Mouse (Mus musculus): ENCODE data around the gene Hist1h3f. TPM values are rescaled to one million over a fixed set of nuclear protein-coding genes. Genes with fewer than 3 reads are reported as not detected.
"Not testable (repeated sequence)": the region's sequence is repeated elsewhere in the genome, so short reads cannot be mapped to it uniquely, and the experiment has no call there.

Gene Hist1h3f
- polyA plus RNA-seq, 1 experiment from 2014 or later = 1.5 TPM

- Histone ChIP-seq H3K27me3 (ENCODE audit: low read depth, poor library complexity, severe bottlenecking) (no peaks in the 10 kb centered on the region), H3K36me3 (no peaks in the 10 kb centered on the region), H3K27ac (replicated peaks) (peak overlapping the region; percentile 94), H3K4me3 (peak overlapping the region; percentile 49), H3K9me3 (replicated peaks) (no peaks in the 10 kb centered on the region; the same call in 1 of the 2 replicates), H3K4me1 (peaks cover 42% of the 10 kb centered on the region)
- DNase-seq (ENCODE audit: low spot score) = no peak
- WGBS = 5% methylated on average over 1 of the region's 1 CpGs
Observed at GRCm38 (mm10) chr13:23586940-23587225, 43.0 kb downstream of the Hist1h3f start.

GRCm38 (mm10) chr13:23591206-23591605 is 47.4 kb downstream of the Hist1h3f start:
- Histone ChIP-seq H3K4me1 (peaks cover 9% of the 10 kb centered on the region), H3K27ac (replicated peaks) (no peak overlapping the region), H3K27me3 (ENCODE audit: low read depth, poor library complexity, severe bottlenecking) (no peaks in the 10 kb centered on the region), H3K9me3 (replicated peaks) (no peaks in the 10 kb centered on the region; the same call in 1 of the 2 replicates), H3K36me3 (no peaks in the 10 kb centered on the region), H3K4me3 (no peak overlapping the region)
- 97% methylated on average over 7 of the region's 7 CpGs for WGBS
- no peak for DNase-seq (ENCODE audit: low spot score)

- H3K4me3 ChIP-seq; DNase-seq (ENCODE audit: low spot score); H3K9me3 ChIP-seq (replicated peaks); H3K27me3 ChIP-seq (ENCODE audit: low read depth, poor library complexity, severe bottlenecking); H3K27ac ChIP-seq (replicated peaks); H3K36me3 ChIP-seq; H3K4me1 ChIP-seq: not testable (repeated sequence)
- WGBS = 92% methylated on average over 7 of the region's 7 CpGs
Observed at GRCm38 (mm10) chr13:23591886-23592285, 48.0 kb downstream of the Hist1h3f start.

GRCm38 (mm10) chr13:23592614-23593013 is 48.8 kb downstream of the Hist1h3f start:
- Histone ChIP-seq H3K9me3 (replicated peaks) (no peaks in the 10 kb centered on the region; the same call in 1 of the 2 replicates), H3K27ac (replicated peaks) (no peak overlapping the region), H3K27me3 (ENCODE audit: low read depth, poor library complexity, severe bottlenecking) (no peaks in the 10 kb centered on the region), H3K4me3 (no peak overlapping the region), H3K36me3 (no peaks in the 10 kb centered on the region), H3K4me1 (no peaks in the 10 kb centered on the region)
- 90% methylated on average over 7 of the region's 7 CpGs for WGBS
- no peak for DNase-seq (ENCODE audit: low spot score)

GRCm38 (mm10) chr13:23593051-23593770 is 49.4 kb downstream of the Hist1h3f start:
- WGBS = 84% methylated on average over 5 of the region's 5 CpGs
- DNase-seq (ENCODE audit: low spot score) = no peak
- Histone ChIP-seq H3K27ac (replicated peaks) (no peak overlapping the region), H3K27me3 (ENCODE audit: low read depth, poor library complexity, severe bottlenecking) (no peaks in the 10 kb centered on the region), H3K36me3 (no peaks in the 10 kb centered on the region), H3K9me3 (replicated peaks) (no peaks in the 10 kb centered on the region; the same call in 1 of the 2 replicates), H3K4me1 (no peaks in the 10 kb centered on the region), H3K4me3 (no peak overlapping the region)

Small RNA genes lying within 50 kb of the gene (microRNA-seq; reads per million reads assigned to microRNA genes)
- gene Gm44297 (0.90 reads per million), gene Gm44359 (not detected), gene Gm44394 (not detected), gene n-TStga1 (3.6 reads per million, percentile 6 among the genes with 10 or more reads in this experiment)

Other genes with a start within 250 kb of the Hist1h3f start
- 55.6 and 58.6 TPM in 2 replicates for gene Zfp322a, start 174.8 kb upstream of the Hist1h3f start, polyA plus RNA-seq (2016; fragmentation: Nextera tagmentation; extraction: Ambion mirVana)
- 14.3 and 14.7 TPM in 2 replicates for gene Abt1, start 120.2 kb upstream of the Hist1h3f start, polyA plus RNA-seq (2016; fragmentation: Nextera tagmentation; extraction: Ambion mirVana)
- gene Btn1a1, start 78.2 kb upstream of the Hist1h3f start, polyA plus RNA-seq (2016; fragmentation: Nextera tagmentation; extraction: Ambion mirVana) = 0.04 and 0.06 TPM in 2 replicates
- 0.26 and 0.38 TPM in 2 replicates for gene Btn2a2, start 55.2 kb upstream of the Hist1h3f start, polyA plus RNA-seq (2016; fragmentation: Nextera tagmentation; extraction: Ambion mirVana)
- gene Hist1h4h, start 13.0 kb upstream of the Hist1h3f start, polyA plus RNA-seq (2016; fragmentation: Nextera tagmentation; extraction: Ambion mirVana) = 2.0 and 4.1 TPM in 2 replicates
- gene Hist1h2af, start 10.1 kb upstream of the Hist1h3f start, polyA plus RNA-seq (2016; fragmentation: Nextera tagmentation; extraction: Ambion mirVana) = 4.7 and 9.5 TPM in 2 replicates
- 5.5 and 5.6 TPM in 2 replicates for gene Hist1h3g, start 8.6 kb upstream of the Hist1h3f start, polyA plus RNA-seq (2016; fragmentation: Nextera tagmentation; extraction: Ambion mirVana)
- gene Hist1h2bh, start 660 bp upstream of the Hist1h3f start, polyA plus RNA-seq (2016; fragmentation: Nextera tagmentation; extraction: Ambion mirVana) = 1.00 and 1.0 TPM in 2 replicates
- gene Hist1h4f, start 7.6 kb downstream of the Hist1h3f start, polyA plus RNA-seq (2016; fragmentation: Nextera tagmentation; extraction: Ambion mirVana) = 1.7 TPM in 1 of 2 replicates, not detected in the other
- gene Hist1h1d, start 9.2 kb downstream of the Hist1h3f start, polyA plus RNA-seq (2016; fragmentation: Nextera tagmentation; extraction: Ambion mirVana) = 0.58 and 0.63 TPM in 2 replicates
- gene Hist1h3e, start 18.3 kb downstream of the Hist1h3f start, polyA plus RNA-seq (2016; fragmentation: Nextera tagmentation; extraction: Ambion mirVana) = 5.1 and 7.2 TPM in 2 replicates
- 85.6 and 104 TPM in 2 replicates for gene Hist1h2ae, start 27.2 kb downstream of the Hist1h3f start, polyA plus RNA-seq (2016; fragmentation: Nextera tagmentation; extraction: Ambion mirVana)
- gene Hist1h2bg, start 27.3 kb downstream of the Hist1h3f start, polyA plus RNA-seq (2016; fragmentation: Nextera tagmentation; extraction: Ambion mirVana) = 4.5 and 6.4 TPM in 2 replicates
- gene Hist1h2bf, start 30.1 kb downstream of the Hist1h3f start, polyA plus RNA-seq (2016; fragmentation: Nextera tagmentation; extraction: Ambion mirVana) = 3.8 TPM in 2 replicates
- gene Hist1h2ad, start 30.3 kb downstream of the Hist1h3f start, polyA plus RNA-seq (2016; fragmentation: Nextera tagmentation; extraction: Ambion mirVana) = 0.67 and 1.3 TPM in 2 replicates
- 6.2 and 10.8 TPM in 2 replicates for gene Hist1h3d, start 31.7 kb downstream of the Hist1h3f start, polyA plus RNA-seq (2016; fragmentation: Nextera tagmentation; extraction: Ambion mirVana)
- 95.1 and 103 TPM in 2 replicates for gene Hist1h4d, start 37.5 kb downstream of the Hist1h3f start, polyA plus RNA-seq (2016; fragmentation: Nextera tagmentation; extraction: Ambion mirVana)
- gene Hist1h2be, start 77.1 kb downstream of the Hist1h3f start, polyA plus RNA-seq (2016; fragmentation: Nextera tagmentation; extraction: Ambion mirVana) = 3.1 and 3.2 TPM in 2 replicates
- 18.0 and 22.4 TPM in 2 replicates for gene Hist1h1e, start 78.5 kb downstream of the Hist1h3f start, polyA plus RNA-seq (2016; fragmentation: Nextera tagmentation; extraction: Ambion mirVana)
- 1.3 TPM in 2 replicates for gene Hist1h2ac, start 139.9 kb downstream of the Hist1h3f start, polyA plus RNA-seq (2016; fragmentation: Nextera tagmentation; extraction: Ambion mirVana)
- 22.1 and 23.9 TPM in 2 replicates for gene Hist1h2bc, start 140.1 kb downstream of the Hist1h3f start, polyA plus RNA-seq (2016; fragmentation: Nextera tagmentation; extraction: Ambion mirVana)
- gene Hist1h1t, start 151.8 kb downstream of the Hist1h3f start, polyA plus RNA-seq (2016; fragmentation: Nextera tagmentation; extraction: Ambion mirVana) = not detected in 2 replicates
- 4.9 and 5.1 TPM in 2 replicates for gene Hist1h4c, start 154.4 kb downstream of the Hist1h3f start, polyA plus RNA-seq (2016; fragmentation: Nextera tagmentation; extraction: Ambion mirVana)
- gene Hfe, start 166.8 kb downstream of the Hist1h3f start, polyA plus RNA-seq (2016; fragmentation: Nextera tagmentation; extraction: Ambion mirVana) = 2.3 and 2.5 TPM in 2 replicates
- 8.8 and 9.5 TPM in 2 replicates for gene Hist1h1c, start 194.8 kb downstream of the Hist1h3f start, polyA plus RNA-seq (2016; fragmentation: Nextera tagmentation; extraction: Ambion mirVana)
- gene Hist1h3c, start 201.6 kb downstream of the Hist1h3f start, polyA plus RNA-seq (2016; fragmentation: Nextera tagmentation; extraction: Ambion mirVana) = 7.3 and 9.5 TPM in 2 replicates
- gene Hist1h2bb, start 202.7 kb downstream of the Hist1h3f start, polyA plus RNA-seq (2016; fragmentation: Nextera tagmentation; extraction: Ambion mirVana) = 2.3 and 2.4 TPM in 2 replicates
- 44.4 and 45.3 TPM in 2 replicates for gene Hist1h2ab, start 207.1 kb downstream of the Hist1h3f start, polyA plus RNA-seq (2016; fragmentation: Nextera tagmentation; extraction: Ambion mirVana)
- gene Hist1h3b, start 208.2 kb downstream of the Hist1h3f start, polyA plus RNA-seq (2016; fragmentation: Nextera tagmentation; extraction: Ambion mirVana) = 8.1 and 11.3 TPM in 2 replicates
- 4.9 and 6.9 TPM in 2 replicates for gene Hist1h4b, start 213.0 kb downstream of the Hist1h3f start, polyA plus RNA-seq (2016; fragmentation: Nextera tagmentation; extraction: Ambion mirVana)
- gene Hist1h4a, start 217.2 kb downstream of the Hist1h3f start, polyA plus RNA-seq (2016; fragmentation: Nextera tagmentation; extraction: Ambion mirVana) = 0.42 TPM in 1 of 2 replicates, not detected in the other
- 3.6 and 3.9 TPM in 2 replicates for gene Hist1h3a, start 218.3 kb downstream of the Hist1h3f start, polyA plus RNA-seq (2016; fragmentation: Nextera tagmentation; extraction: Ambion mirVana)
- 1.7 and 2.7 TPM in 2 replicates for gene Hist1h1a, start 219.6 kb downstream of the Hist1h3f start, polyA plus RNA-seq (2016; fragmentation: Nextera tagmentation; extraction: Ambion mirVana)
- 0.20 TPM in 1 of 2 replicates, not detected in the other for gene Trim38, start 225.9 kb downstream of the Hist1h3f start, polyA plus RNA-seq (2016; fragmentation: Nextera tagmentation; extraction: Ambion mirVana)

Data from midbrain, embryonic 10.5 days (tissue).